Mouse (Mus musculus) liver, embryonic 14.5 days (tissue): Measurements from ENCODE around the gene Coq8b.

ENCODE experiments used
- CTCF ChIP-seq: IDR thresholded peaks from 2 replicates; pipeline ENCODE4 v1.5.1; 2016; ENCODE audit warnings: antibody characterized with exemption, low read depth, control low read depth
- EP300 ChIP-seq: IDR thresholded peaks from 2 replicates; pipeline ENCODE4 v1.6.1; 2016; ENCODE audit warnings: antibody characterized with exemption, low read depth

DNA sequence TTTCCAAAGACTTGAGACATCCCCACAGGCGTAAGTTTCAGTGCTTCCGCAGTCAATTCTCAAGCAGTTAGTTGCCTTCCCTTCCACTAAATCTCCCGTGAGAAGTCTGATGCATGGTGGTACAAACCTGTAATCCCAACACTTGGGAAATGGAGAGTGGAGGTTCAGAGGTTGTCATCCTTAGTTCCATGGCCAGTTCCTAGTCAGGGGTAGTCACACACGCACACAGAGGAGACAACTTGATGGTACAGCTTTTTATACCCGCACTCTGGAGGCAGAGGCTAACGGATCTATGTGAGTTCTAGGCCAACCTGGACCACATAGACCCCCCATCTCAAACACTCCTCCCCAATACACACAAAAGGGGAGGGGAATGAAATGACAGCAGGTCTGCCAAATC, 4.0 kb upstream of the Coq8b start:
- TF ChIP-seq CTCF = no peak
- TF ChIP-seq EP300 = no peak
